Mouse (Mus musculus): ENCODE data around the gene Raver1. TPM values are rescaled to one million over a fixed set of nuclear protein-coding genes. Genes with fewer than 3 reads are reported as not detected.

Gene Raver1
- polyA plus RNA-seq, 1 experiment from 2014 or later, result 76.1 TPM

DNA sequence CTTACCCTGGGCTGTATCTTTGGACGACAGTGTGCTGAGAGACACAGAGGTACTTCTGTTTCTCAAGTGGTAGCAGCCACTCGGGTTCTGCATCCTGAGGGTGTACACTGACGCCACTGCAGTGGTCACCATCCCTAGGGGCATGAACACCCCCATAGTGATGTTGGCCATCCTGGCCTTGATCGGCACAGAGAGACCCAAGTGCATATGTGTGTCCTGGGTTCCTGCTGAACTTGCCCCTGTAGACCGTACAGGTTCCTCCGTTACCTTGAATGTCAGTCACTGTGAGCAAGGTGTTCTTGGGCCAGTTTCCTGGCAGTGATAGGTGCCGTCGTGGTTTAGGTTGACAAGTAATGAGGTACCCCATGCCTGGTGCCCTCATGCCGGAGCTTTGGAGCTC lies 1.6 kb upstream of the Raver1 start:
- DNase-seq (ENCODE audit: low spot score, missing footprints), result no peak
- Histone ChIP-seq H3K27ac (ENCODE audit: low read depth, low read length) (no peak overlapping the region), H3K9me3 (ENCODE audit: control insufficient read depth, low read length) (no peaks in the 10 kb centered on the region), H3K4me2 (no peak overlapping the region), H3K4me3 (ENCODE audit: low read depth, low read length) (no peak overlapping the region), H3K9ac (ENCODE audit: low read length) (no peak overlapping the region), H3K27me3 (ENCODE audit: control insufficient read depth, insufficient read depth, low read length) (no peaks in the 10 kb centered on the region), H3K4me1 (ENCODE audit: control insufficient read depth, insufficient read depth, low read length) (peaks cover 12% of the 10 kb centered on the region), H3K36me3 (ENCODE audit: control insufficient read depth, insufficient read depth, low read length) (peaks cover 8% of the 10 kb centered on the region; the same call in 1 of the 2 replicates)
- no peak for ATAC-seq (ENCODE audit: low FRiP score)
- WGBS, result 93% methylated on average over 9 of the region's 9 CpGs

DNA sequence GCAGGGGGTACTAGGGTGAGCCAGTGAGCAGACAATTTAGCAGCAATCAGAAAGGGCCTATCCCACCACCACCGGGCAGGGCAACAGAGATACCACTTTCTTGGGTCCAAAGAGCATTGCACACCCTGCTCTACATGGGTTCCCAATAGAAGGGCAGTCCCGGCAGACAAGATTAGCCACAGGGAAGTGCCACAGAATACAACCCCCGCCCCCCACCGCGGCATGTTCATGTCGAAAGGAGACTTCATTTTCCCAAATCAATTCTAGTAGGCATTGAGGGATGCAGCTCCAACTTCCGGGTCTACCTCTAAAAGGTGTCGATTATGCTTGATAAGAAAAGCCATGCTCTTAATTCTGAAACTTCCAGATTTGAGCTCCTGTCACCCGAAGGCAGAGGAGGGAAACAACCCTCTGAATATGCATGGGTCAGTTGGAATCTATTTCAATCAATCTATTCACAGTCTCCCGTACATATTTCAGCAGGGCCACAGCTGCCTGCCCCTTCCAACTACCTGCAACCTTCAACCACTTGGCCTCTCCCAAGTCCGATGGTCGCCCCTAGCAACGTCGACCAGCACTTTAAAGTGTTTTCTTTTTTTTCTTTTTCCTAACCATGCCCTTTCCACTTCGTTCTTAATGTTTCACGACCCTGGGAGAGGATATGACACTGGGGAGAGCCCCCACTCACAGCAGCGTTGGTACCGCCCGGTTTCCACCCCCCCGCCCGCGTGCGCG lies 669 bp downstream of the Raver1 start:
- WGBS, result 3% methylated on average over 24 of the region's 24 CpGs
- Histone ChIP-seq H3K36me3 (ENCODE audit: control insufficient read depth, insufficient read depth, low read length) (peaks cover 15% of the 10 kb centered on the region; the same call in 1 of the 2 replicates), H3K4me2 (peak overlapping the region; percentile 89), H3K9me3 (ENCODE audit: control insufficient read depth, low read length) (no peaks in the 10 kb centered on the region), H3K27me3 (ENCODE audit: control insufficient read depth, insufficient read depth, low read length) (no peaks in the 10 kb centered on the region), H3K4me1 (ENCODE audit: control insufficient read depth, insufficient read depth, low read length) (peaks cover 12% of the 10 kb centered on the region), H3K27ac (ENCODE audit: low read depth, low read length) (peak overlapping the region; percentile 71), H3K9ac (ENCODE audit: low read length) (peak overlapping the region; percentile 89), H3K4me3 (ENCODE audit: low read depth, low read length) (peak overlapping the region; percentile 76)
- peak; percentile 26 for ATAC-seq (ENCODE audit: low FRiP score)
- peak; percentile 88 for DNase-seq (ENCODE audit: low spot score, missing footprints)

DNA sequence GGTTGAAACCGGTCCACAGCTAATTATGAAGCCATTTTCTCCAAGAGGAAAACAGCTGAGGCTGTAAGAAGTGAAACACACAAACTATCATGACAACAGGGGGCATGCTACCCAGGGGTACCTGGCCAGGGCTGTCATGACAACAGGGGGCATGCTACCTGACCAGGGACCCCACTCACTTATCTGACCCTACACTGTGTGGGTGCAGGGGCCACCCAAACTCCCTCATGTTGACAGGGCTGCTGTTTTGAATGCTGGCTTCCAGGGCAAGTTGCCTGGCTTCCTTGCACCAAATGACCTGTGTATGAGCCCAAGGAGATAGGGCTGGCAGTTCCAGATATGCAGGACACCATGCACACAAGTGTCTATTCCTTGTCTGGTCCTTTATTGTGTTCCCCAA lies 1.3 kb downstream of the Raver1 start:
- no peak for DNase-seq (ENCODE audit: low spot score, missing footprints)
- H3K36me3 ChIP-seq (ENCODE audit: control insufficient read depth, insufficient read depth, low read length), result peaks cover 21% of the 10 kb centered on the region; the same call in 1 of the 2 replicates
- H3K9me3 ChIP-seq (ENCODE audit: control insufficient read depth, low read length), result no peaks in the 10 kb centered on the region
- WGBS, result 97% methylated on average over 1 of the region's 1 CpGs
- H3K9ac ChIP-seq (ENCODE audit: low read length), result peak overlapping the region; percentile 89
- H3K27ac ChIP-seq (ENCODE audit: low read depth, low read length), result no peak overlapping the region
- no peaks in the 10 kb centered on the region for H3K27me3 ChIP-seq (ENCODE audit: control insufficient read depth, insufficient read depth, low read length)
- peaks cover 12% of the 10 kb centered on the region for H3K4me1 ChIP-seq (ENCODE audit: control insufficient read depth, insufficient read depth, low read length)
- peak overlapping the region; percentile 76 for H3K4me3 ChIP-seq (ENCODE audit: low read depth, low read length)
- no peak for ATAC-seq (ENCODE audit: low FRiP score)
- H3K4me2 ChIP-seq, result peak overlapping the region; percentile 89

DNA sequence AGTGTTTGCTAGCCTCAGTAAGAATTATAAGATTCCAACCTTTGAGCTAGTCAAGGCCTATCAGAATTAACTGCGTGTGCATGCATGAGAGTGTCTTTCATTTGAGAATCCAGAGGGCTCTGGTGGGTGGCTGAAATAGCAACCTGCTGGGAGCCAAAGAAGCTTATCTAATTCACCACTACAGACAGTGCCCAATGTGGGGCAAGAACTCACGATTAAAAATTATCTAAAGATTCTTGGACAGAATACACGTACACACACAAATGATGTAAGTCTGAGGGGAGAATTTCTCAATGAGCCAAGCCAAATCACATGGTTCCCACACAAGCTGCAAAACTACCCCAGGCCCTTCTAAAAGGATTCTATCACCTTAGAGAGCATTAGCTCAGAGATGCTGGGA lies 8.5 kb downstream of the Raver1 start:
- ATAC-seq (ENCODE audit: low FRiP score) (no peak), DNase-seq (ENCODE audit: low spot score, missing footprints) (no peak)
- H3K27me3 ChIP-seq (ENCODE audit: control insufficient read depth, insufficient read depth, low read length), result no peaks in the 10 kb centered on the region
- H3K4me3 ChIP-seq (ENCODE audit: low read depth, low read length), result no peak overlapping the region
- no peak overlapping the region for H3K27ac ChIP-seq (ENCODE audit: low read depth, low read length)
- no peak overlapping the region for H3K9ac ChIP-seq (ENCODE audit: low read length)
- peaks cover 63% of the 10 kb centered on the region for H3K36me3 ChIP-seq (ENCODE audit: control insufficient read depth, insufficient read depth, low read length)
- H3K4me1 ChIP-seq (ENCODE audit: control insufficient read depth, insufficient read depth, low read length), result no peaks in the 10 kb centered on the region
- H3K9me3 ChIP-seq (ENCODE audit: control insufficient read depth, low read length), result no peaks in the 10 kb centered on the region
- no peak overlapping the region for H3K4me2 ChIP-seq
- 82% methylated on average over 3 of the region's 3 CpGs for WGBS

DNA sequence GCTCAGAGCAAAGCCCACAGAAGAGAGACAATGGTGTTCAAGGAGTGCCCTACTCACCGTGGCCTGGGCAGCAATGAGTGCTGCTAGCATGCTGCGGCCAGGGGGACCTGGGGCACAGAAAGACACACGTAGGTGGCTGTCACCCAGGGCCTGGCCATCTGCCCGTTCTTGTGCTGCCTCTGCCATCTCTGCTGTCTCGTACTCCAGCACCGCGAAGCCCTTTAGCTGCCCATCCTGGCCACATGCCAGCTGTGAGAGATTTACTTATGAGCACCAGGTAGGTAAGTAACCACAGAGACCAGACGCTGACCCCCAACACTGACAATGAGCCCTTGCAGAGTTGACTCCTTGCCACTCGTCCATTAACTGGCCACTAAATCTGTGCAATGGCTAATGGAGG lies 10.7 kb downstream of the Raver1 start:
- H3K4me3 ChIP-seq (ENCODE audit: low read depth, low read length), result no peak overlapping the region
- peaks cover 75% of the 10 kb centered on the region for H3K36me3 ChIP-seq (ENCODE audit: control insufficient read depth, insufficient read depth, low read length)
- 92% methylated on average over 9 of the region's 9 CpGs for WGBS
- DNase-seq (ENCODE audit: low spot score, missing footprints) (no peak), ATAC-seq (ENCODE audit: low FRiP score) (no peak)
- no peaks in the 10 kb centered on the region for H3K9me3 ChIP-seq (ENCODE audit: control insufficient read depth, low read length)
- no peaks in the 10 kb centered on the region for H3K27me3 ChIP-seq (ENCODE audit: control insufficient read depth, insufficient read depth, low read length)
- no peak overlapping the region for H3K4me2 ChIP-seq
- no peak overlapping the region for H3K9ac ChIP-seq (ENCODE audit: low read length)
- no peaks in the 10 kb centered on the region for H3K4me1 ChIP-seq (ENCODE audit: control insufficient read depth, insufficient read depth, low read length)
- H3K27ac ChIP-seq (ENCODE audit: low read depth, low read length), result no peak overlapping the region

DNA sequence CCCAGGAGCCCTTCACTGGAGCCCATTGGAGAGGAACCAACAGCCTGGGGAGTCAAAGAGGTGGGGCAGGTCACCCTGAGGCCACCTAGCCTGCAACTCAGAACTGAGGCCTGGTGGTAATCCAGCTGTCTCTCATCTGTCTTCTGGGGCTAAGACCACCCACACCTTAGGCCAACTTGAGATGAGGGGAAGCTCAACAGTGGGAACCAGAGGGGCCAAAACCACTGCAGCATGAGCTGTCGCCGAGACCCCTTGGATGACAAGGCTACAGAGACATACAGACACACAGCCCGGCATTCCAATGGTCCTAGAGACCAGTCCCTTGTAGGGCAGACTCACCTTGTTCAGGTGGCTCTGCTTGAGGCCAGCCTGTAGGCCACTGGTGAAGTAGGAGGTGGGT lies 16.2 kb downstream of the Raver1 start:
- no peaks in the 10 kb centered on the region for H3K27me3 ChIP-seq (ENCODE audit: control insufficient read depth, insufficient read depth, low read length)
- peaks cover 42% of the 10 kb centered on the region for H3K36me3 ChIP-seq (ENCODE audit: control insufficient read depth, insufficient read depth, low read length)
- H3K9me3 ChIP-seq (ENCODE audit: control insufficient read depth, low read length), result no peaks in the 10 kb centered on the region
- H3K9ac ChIP-seq (ENCODE audit: low read length), result no peak overlapping the region
- no peak overlapping the region for H3K27ac ChIP-seq (ENCODE audit: low read depth, low read length)
- no peak overlapping the region for H3K4me2 ChIP-seq
- ATAC-seq (ENCODE audit: low FRiP score), result no peak
- no peak for DNase-seq (ENCODE audit: low spot score, missing footprints)
- peaks cover 7% of the 10 kb centered on the region for H3K4me1 ChIP-seq (ENCODE audit: control insufficient read depth, insufficient read depth, low read length)
- WGBS, result 85% methylated on average over 3 of the region's 3 CpGs
- no peak overlapping the region for H3K4me3 ChIP-seq (ENCODE audit: low read depth, low read length)

DNA sequence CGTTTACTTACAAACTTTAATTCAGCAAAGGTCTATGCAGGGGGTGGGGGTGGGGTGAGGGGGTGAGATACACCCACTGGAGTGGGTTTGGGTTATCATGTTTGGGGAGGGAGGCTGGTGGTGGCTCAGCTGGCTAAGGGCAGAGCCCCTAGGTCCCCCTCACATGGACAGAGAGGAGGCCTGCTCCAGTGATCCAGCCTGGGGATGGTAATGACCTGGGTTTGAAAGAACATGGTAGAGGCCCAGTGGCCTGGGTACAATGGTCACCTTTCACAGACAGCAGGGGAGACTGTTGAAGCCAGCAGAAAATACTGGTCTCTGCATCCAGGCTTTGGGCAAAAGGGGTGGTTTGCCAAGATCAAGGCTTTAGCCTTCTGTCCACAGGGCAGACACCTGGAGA lies 17.6 kb downstream of the Raver1 start:
- H3K27me3 ChIP-seq (ENCODE audit: control insufficient read depth, insufficient read depth, low read length), result no peaks in the 10 kb centered on the region
- no peak overlapping the region for H3K9ac ChIP-seq (ENCODE audit: low read length)
- H3K9me3 ChIP-seq (ENCODE audit: control insufficient read depth, low read length), result no peaks in the 10 kb centered on the region
- DNase-seq (ENCODE audit: low spot score, missing footprints) (no peak), ATAC-seq (ENCODE audit: low FRiP score) (no peak)
- H3K4me3 ChIP-seq (ENCODE audit: low read depth, low read length), result no peak overlapping the region
- H3K36me3 ChIP-seq (ENCODE audit: control insufficient read depth, insufficient read depth, low read length), result peaks cover 33% of the 10 kb centered on the region
- no peak overlapping the region for H3K4me2 ChIP-seq
- H3K27ac ChIP-seq (ENCODE audit: low read depth, low read length), result no peak overlapping the region
- peaks cover 7% of the 10 kb centered on the region for H3K4me1 ChIP-seq (ENCODE audit: control insufficient read depth, insufficient read depth, low read length)
- whole genome bisulfite sequencing, result 97% methylated on average over 1 of the region's 1 CpGs

DNA sequence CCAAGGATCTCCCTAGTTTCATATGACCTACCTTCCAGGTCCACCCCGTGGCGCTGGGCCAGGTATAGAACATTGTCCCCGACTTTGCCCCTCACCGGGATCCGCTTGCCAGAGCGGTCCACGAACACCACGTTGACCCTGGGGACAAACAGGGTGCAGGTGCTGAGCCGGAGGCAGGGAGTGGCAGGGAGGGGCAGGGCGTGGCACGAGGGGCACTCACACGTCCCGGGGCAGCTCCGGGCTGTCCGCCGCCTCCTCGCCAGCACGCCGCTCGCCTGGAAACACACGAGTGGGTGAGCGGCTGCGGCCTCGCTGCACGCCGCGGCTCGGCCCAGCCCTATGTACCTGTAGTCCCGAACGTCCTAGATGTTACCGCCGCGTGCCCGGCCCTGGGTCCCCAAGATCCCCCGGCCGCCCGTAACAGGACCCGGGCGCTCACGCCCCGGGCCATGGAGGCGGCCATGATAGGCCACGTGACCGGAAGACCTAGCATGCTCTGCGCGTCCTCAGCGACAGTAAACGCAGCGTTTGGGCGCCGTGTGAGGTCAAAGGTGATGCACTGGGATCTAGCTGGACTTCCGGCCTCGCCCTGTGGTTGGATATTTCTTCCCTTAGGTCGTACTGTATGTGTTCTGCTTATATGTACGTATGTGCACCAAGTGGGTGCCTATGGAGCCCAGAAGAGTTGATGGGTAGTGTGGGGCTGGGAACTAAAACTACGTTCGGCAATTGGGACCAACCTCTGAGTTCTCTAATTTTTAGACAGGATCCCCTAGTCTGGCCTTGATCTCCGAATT lies 18.6 kb downstream of the Raver1 start, which contains the start of the genes Gm49373 and Fdx1l:
TSS of gene Gm49373 (minus strand) at position 53 of the 797 bp plus-strand sequence.
TSS of gene Fdx1l (minus strand) at position 571 of the 797 bp plus-strand sequence.
- DNase-seq (ENCODE audit: low spot score, missing footprints) (peak; percentile 98), ATAC-seq (ENCODE audit: low FRiP score) (peak; percentile 97)
- H3K36me3 ChIP-seq (ENCODE audit: control insufficient read depth, insufficient read depth, low read length), result peaks cover 24% of the 10 kb centered on the region
- no peaks in the 10 kb centered on the region for H3K9me3 ChIP-seq (ENCODE audit: control insufficient read depth, low read length)
- H3K4me3 ChIP-seq (ENCODE audit: low read depth, low read length), result peak within 1 kb of the TSS; percentile 82
- peak within 1 kb of the TSS; percentile 82 for H3K4me2 ChIP-seq
- peaks cover 7% of the 10 kb centered on the region for H3K4me1 ChIP-seq (ENCODE audit: control insufficient read depth, insufficient read depth, low read length)
- 4% methylated on average over 57 of the region's 58 CpGs for WGBS
- no peak within 1 kb of the TSS; the same call in 1 of the 2 replicates for H3K27ac ChIP-seq (ENCODE audit: low read depth, low read length)
- H3K27me3 ChIP-seq (ENCODE audit: control insufficient read depth, insufficient read depth, low read length), result no peaks in the 10 kb centered on the region
- peak within 1 kb of the TSS; percentile 89 for H3K9ac ChIP-seq (ENCODE audit: low read length)

DNA sequence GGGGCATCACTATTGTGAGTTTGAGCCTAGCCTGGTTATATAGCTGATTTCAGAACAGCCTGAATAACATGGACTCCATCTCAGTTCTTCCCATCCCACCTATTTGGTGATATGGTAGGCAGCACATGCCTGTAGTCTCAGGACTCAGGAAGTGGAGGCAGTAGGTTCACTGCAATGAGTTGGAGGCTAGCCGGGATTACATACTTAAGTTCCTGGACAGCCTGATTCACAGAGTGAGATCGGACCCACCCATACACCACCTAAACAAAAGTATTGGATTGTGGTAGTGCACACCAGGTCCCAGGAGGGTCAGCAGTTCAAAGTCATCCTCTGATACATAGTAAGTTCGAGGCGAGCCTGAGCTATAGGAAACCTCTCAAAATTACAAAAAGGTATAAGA lies 19.2 kb downstream of the Raver1 start:
- peak overlapping the region; percentile 82 for H3K4me3 ChIP-seq (ENCODE audit: low read depth, low read length)
- peaks cover 7% of the 10 kb centered on the region for H3K4me1 ChIP-seq (ENCODE audit: control insufficient read depth, insufficient read depth, low read length)
- no peak for DNase-seq (ENCODE audit: low spot score, missing footprints)
- peaks cover 19% of the 10 kb centered on the region for H3K36me3 ChIP-seq (ENCODE audit: control insufficient read depth, insufficient read depth, low read length)
- ATAC-seq (ENCODE audit: low FRiP score), result peak; percentile 3; the same call in 1 of the 2 replicates
- no peaks in the 10 kb centered on the region for H3K27me3 ChIP-seq (ENCODE audit: control insufficient read depth, insufficient read depth, low read length)
- peak overlapping the region; percentile 89 for H3K9ac ChIP-seq (ENCODE audit: low read length)
- 16% methylated on average over 4 of the region's 4 CpGs for WGBS
- peak overlapping the region; percentile 82 for H3K4me2 ChIP-seq
- no peaks in the 10 kb centered on the region for H3K9me3 ChIP-seq (ENCODE audit: control insufficient read depth, low read length)
- no peak overlapping the region for H3K27ac ChIP-seq (ENCODE audit: low read depth, low read length)

Data from midbrain, embryonic 11.5 days (tissue).